Mouse (Mus musculus): ENCODE data around the gene Fundc2. TPM values are rescaled to one million over a fixed set of nuclear protein-coding genes. Genes with fewer than 3 reads are reported as not detected.

The Fundc2 gene
- total and polyA plus RNA-seq, 2 experiments from 2014 or later = 46.3 to 97.5 TPM

GRCm38 (mm10) chrX:75415936-75416785 is 34.0 kb downstream of the Fundc2 start, which contains the start of the genes Cmc4, Mtcp1 and Brcc3:
Gene Cmc4 (minus strand): TSS chrX:75416584.
Gene Mtcp1 (minus strand): TSS chrX:75416588.
Gene Brcc3 (plus strand): TSS chrX:75416628.
- H3K36me3 ChIP-seq (replicated peaks; ENCODE audit: control insufficient read depth, insufficient read depth, low read length) = no peaks in the 10 kb centered on the region
- DNase-seq (ENCODE audit: low spot score) (peak; percentile 85), ATAC-seq (ENCODE audit: insufficient read depth, low read depth) (peak; percentile 98)
- H3K4me3 ChIP-seq (ENCODE audit: low read depth, low read length) = peak within 1 kb of the TSS; percentile 67
- TF ChIP-seq CTCF (IDR thresholded peaks at IDR 0.05; ENCODE audit: low read depth) (no peak), EP300 (IDR thresholded peaks at IDR 0.05; ENCODE audit: low read depth) (no peak)
- no peaks in the 10 kb centered on the region for H3K4me1 ChIP-seq (ENCODE audit: control insufficient read depth, insufficient read depth)
- 17% methylated on average over 52 of the region's 52 CpGs for WGBS
- H3K27ac ChIP-seq (ENCODE audit: low read depth) = peak within 1 kb of the TSS; percentile 93
- no peaks in the 10 kb centered on the region for H3K9me3 ChIP-seq (replicated peaks; ENCODE audit: control insufficient read depth, low read length)
- peak within 1 kb of the TSS; percentile 66 for H3K9ac ChIP-seq (replicated peaks; ENCODE audit: low read depth, low read length)
- H3K4me2 ChIP-seq (ENCODE audit: low read depth, low read length) = peak within 1 kb of the TSS; percentile 61
- no peaks in the 10 kb centered on the region for H3K27me3 ChIP-seq (ENCODE audit: control insufficient read depth, insufficient read depth, low read length)

Other genes with a start within 250 kb of the Fundc2 start
- gene Smim9, start 218.6 kb upstream of the Fundc2 start, total RNA-seq (2014; rRNA removed; ENCODE audit: low replicate concordance) = not detected in 2 replicates
- gene Smim9, start 218.6 kb upstream of the Fundc2 start, polyA plus RNA-seq (2015; fragmentation: Nextera tagmentation; extraction: Ambion mirVana) = not detected in 2 replicates
- gene F8, start 216 bp downstream of the Fundc2 start, total RNA-seq (2014; rRNA removed; ENCODE audit: low replicate concordance) = 0.31 and 11.8 TPM in 2 replicates
- gene F8, start 216 bp downstream of the Fundc2 start, polyA plus RNA-seq (2015; fragmentation: Nextera tagmentation; extraction: Ambion mirVana) = 1.7 TPM in 2 replicates
- gene Cmc4, start 34.2 kb downstream of the Fundc2 start, total RNA-seq (2014; rRNA removed; ENCODE audit: low replicate concordance) = 9.7 and 22.1 TPM in 2 replicates
- 22.9 and 24.2 TPM in 2 replicates for gene Cmc4, start 34.2 kb downstream of the Fundc2 start, polyA plus RNA-seq (2015; fragmentation: Nextera tagmentation; extraction: Ambion mirVana)
- gene Mtcp1, start 34.2 kb downstream of the Fundc2 start, total RNA-seq (2014; rRNA removed; ENCODE audit: low replicate concordance) = 12.4 and 16.2 TPM in 2 replicates
- gene Mtcp1, start 34.2 kb downstream of the Fundc2 start, polyA plus RNA-seq (2015; fragmentation: Nextera tagmentation; extraction: Ambion mirVana) = 3.8 and 4.7 TPM in 2 replicates
- gene Brcc3, start 34.2 kb downstream of the Fundc2 start, total RNA-seq (2014; rRNA removed; ENCODE audit: low replicate concordance) = 5.1 and 7.1 TPM in 2 replicates
- 41.4 and 42.4 TPM in 2 replicates for gene Brcc3, start 34.2 kb downstream of the Fundc2 start, polyA plus RNA-seq (2015; fragmentation: Nextera tagmentation; extraction: Ambion mirVana)
- gene Vbp1, start 131.9 kb downstream of the Fundc2 start, total RNA-seq (2014; rRNA removed; ENCODE audit: low replicate concordance) = 65.4 and 70.6 TPM in 2 replicates
- 146 and 148 TPM in 2 replicates for gene Vbp1, start 131.9 kb downstream of the Fundc2 start, polyA plus RNA-seq (2015; fragmentation: Nextera tagmentation; extraction: Ambion mirVana)
- not detected in 2 replicates for gene Rab39b, start 195.8 kb downstream of the Fundc2 start, total RNA-seq (2014; rRNA removed; ENCODE audit: low replicate concordance)
- 0.10 and 0.11 TPM in 2 replicates for gene Rab39b, start 195.8 kb downstream of the Fundc2 start, polyA plus RNA-seq (2015; fragmentation: Nextera tagmentation; extraction: Ambion mirVana)